Mouse (Mus musculus): ENCODE data around the gene Prss48. TPM values are rescaled to one million over a fixed set of nuclear protein-coding genes. Genes with fewer than 3 reads are reported as not detected.

The Prss48 gene
- polyA plus RNA-seq (2012; rRNA removed) = not detected in 2 replicates

DNA sequence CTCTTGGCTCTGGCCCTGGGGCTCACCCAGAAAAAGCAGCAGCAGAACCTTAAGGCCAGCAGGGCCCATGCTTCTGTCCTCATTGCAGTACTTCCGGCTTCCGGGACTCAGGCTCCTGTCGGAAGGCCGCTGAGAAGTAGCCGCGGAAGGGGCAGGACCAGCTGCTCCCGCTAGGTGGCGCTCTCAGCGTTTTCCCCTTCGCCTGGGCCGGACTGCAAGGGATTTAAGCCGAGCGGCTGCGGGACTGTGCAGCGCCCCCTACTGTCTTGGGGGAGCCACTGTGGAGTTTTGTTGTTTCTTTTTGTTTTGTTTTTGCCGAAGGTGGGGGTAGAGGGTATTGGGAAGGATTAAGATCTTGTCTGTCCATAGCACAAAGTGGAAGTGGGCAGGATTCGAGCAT lies at the start of gene Prss48:
TSS of gene Prss48 (minus strand) at position 69 of the 400 bp plus-strand sequence.
- DNase-seq (ENCODE audit: low spot score) = no peak

DNA sequence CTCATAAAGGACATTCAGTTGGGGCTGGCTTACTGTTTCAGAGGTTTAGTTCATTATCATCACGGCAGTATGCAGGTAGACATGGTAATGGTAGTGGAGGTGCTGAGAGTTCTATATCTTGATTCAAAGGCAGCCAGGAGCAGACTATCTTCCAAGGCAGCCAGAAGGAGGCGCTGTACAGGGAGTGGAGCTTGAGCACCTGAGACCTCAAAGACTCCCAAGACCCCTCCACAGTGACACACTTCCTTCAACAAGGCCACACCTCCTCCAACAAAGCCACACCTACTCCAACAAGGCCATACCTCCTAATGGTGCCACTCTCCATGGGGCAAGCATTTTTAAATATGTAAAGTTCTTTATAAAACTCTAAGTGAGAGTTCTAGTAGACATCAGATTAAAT lies 46.8 kb upstream of the Prss48 start:
- DNase-seq (ENCODE audit: low spot score) = no peak

DNA sequence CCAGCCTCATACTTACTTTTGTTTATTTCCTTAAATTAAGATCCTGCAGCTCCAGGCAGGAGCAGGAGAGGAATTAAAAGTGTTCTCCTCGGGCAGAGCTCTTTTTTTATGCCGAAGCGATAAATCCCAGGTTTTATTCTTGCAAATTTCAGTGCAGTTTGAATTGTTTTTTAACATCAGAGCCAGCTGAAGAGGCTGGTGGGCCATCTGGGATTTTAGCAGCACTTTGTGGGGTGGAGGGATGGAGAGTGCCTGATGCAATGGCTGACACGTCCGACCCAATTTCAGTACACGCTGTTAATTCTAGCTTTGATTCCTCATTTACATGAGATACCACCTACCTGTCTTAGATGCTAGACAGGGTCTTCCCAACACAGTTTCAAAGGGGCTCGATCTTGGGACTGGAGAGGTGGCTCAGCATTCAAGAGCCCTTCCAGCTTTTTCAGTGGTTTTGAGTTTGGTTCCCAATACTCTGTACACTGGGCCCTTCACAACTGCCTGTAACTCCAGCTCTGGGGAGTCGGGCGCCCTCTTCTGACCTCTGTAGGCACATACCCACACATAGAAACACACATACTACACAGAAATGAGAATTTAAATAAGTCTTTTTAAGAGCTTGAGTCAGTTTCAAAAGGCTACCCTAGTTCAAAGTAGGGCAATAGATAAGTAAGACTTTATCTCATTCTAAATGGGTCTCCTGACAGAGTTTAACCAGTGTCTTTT lies 45.6 kb upstream of the Prss48 start:
- DNase-seq (ENCODE audit: low spot score) = no peak

DNA sequence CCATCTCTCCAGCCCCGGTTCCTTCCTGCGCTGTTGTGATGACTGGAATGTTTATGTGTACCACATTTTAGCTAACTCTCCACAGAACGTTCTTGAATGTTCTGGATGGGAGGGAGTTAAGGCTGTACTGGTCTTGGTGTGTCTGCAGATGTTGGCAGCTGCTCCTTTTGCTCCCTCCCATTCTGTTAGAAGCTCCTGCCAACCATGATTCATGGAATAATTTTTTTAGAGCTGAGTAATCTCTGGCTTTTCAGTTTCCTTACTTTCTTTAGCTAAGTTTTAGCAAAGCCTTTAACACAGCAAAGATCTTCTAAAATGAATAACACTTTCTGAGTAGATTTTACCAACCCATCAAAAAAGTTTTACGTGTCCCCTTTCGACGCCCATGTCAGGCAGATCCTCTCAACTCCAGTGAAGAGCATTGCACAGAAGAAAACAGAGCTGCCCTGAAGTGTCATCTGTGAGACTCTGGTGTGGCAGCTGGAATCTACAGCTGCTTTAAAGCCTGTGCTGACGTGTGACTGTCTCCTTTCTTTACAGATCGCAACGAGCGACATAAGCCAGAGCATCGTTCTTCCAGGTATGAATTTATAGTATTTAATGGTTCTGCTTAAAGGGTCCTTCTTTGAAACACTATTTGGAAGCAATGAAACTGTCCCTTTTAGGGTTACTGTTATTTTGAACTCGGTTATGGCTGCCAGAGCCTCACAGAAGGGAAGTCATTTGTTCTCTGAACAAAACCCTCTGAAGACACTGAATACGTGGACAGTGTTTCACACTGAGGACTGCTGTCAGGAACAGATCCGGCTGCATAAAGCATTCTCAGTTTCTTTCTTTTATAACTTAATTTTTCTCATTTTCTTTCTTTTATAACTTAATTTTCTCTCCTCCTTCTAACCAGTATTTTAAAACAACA lies 38.3 kb upstream of the Prss48 start:
- no peak for DNase-seq (ENCODE audit: low spot score)

DNA sequence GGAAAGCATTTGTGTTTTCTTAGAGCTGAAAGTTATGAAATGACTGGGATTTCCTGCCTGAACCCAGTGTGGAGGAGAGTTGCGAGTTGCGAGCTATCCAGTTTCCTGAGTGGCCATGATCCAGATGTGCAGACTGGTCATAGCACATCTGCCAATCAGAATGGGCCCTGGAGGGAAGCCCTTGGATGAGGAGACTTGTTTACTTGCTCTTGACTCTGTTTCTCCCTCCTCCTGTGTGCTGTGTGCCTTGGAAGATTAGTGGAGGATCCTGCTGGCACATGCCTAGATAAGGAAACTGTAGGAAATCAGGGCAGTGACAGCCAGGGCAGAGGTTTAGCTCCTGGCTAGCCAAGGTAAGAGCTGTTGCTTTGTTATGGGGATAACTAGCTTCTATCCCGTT lies 36.4 kb upstream of the Prss48 start:
- DNase-seq (ENCODE audit: low spot score) = no peak

DNA sequence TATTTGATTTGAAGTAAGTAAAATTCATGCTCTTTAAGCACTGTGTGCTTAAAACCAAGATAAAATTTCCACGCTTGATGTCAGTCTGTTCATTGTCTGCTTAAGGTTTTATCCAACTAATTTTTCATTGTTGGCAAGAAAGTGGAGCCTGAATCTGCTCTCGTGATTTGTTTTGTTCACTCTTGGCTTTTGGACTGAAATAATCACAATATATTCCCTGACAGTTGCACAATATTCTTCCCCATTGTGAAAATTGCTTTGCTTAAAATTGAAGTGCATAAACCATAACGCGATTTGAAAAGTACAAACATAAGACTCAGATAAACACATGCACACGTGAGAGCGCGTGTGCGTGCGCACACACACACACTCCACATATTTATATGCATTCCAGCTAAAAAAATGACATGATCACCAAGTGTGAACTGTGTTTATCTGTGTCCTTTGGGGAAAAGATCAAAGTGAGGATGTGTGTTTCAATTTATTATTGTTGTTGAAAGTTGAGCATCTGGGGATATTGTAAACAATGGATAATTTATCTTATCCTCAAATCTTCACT lies 35.7 kb upstream of the Prss48 start:
- DNase-seq (ENCODE audit: low spot score) = no peak

DNA sequence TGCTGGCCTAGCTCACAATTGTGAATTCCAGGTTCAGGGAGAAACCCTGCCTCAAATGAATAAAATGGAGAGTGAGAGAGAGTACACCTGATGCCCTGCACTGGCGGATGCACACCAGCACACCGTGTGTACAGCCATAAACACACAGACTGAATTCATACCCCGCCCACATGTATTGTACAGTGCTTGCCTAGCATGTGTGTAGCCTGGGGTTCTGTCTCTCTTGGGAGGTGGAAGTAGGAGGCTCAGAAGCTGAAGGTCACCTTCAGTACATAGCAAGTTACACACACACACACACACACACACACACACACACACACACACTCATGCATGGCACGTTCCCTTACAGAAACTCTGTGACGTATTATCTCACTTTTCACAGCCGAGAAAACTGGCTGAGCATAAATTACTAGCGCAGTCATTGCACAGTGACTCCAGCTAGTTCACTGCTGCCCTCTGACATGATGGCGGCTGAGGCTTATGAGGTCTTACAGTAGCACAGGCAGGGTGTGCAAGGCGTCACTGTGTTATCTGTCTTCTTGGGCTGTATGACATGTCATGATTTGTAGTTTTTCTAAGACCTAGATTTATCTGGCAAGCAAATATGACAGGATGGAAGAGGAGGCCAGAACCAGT lies 31.3 kb upstream of the Prss48 start:
- no peak for DNase-seq (ENCODE audit: low spot score)

DNA sequence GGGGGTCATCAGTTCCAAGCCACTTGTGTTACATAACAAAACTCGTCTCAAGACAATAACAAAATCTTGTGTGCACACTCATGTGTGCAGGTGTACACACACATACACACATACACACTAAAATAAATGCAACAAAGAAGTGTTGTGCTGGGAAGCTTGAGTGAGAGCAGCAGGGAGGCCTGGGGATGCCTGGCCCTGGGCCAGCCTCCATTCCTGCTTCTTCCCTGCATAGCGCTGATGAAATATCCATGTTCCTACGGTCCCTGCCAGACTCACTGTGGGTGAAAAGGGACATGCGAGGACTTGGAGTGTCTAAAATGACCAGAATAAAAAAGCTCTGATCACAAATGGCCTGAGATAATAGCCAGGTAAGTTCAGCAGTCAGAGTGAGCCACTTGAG lies 28.3 kb upstream of the Prss48 start:
- DNase-seq (ENCODE audit: low spot score) = no peak

DNA sequence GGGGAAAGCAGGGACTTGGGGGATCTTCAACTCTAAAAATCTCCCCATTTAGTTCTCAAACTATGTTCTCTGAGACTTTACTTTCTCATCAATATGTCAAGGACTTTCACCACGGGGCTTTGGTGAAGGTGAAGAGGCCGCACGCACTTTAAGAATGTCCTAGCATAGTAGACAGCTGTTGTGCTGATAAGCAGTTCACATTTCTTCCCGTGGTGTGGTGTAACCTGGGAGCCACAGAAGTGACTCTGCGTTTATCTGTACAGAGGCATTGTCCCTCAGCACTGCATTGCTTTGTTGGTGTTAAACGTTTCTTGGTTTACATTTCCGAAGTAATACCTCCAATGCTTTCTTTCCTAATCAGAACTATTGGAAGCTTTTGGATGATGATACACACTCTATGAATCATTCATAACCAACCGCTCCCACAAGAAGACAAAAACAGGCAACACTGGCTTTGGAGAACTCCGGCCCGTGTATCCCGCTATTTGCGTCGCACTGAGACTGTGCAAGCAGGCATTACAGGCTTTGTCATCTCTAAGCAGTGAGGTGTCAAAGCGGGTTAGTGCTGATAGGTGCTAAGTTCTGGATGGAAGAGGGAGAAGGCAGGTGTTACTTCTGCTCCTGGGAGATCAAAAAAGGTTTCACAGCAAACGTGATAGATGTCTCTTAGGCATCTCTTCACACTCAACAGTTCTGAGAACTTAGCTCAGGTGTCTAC lies 26.5 kb upstream of the Prss48 start:
- DNase-seq (ENCODE audit: low spot score) = no peak

DNA sequence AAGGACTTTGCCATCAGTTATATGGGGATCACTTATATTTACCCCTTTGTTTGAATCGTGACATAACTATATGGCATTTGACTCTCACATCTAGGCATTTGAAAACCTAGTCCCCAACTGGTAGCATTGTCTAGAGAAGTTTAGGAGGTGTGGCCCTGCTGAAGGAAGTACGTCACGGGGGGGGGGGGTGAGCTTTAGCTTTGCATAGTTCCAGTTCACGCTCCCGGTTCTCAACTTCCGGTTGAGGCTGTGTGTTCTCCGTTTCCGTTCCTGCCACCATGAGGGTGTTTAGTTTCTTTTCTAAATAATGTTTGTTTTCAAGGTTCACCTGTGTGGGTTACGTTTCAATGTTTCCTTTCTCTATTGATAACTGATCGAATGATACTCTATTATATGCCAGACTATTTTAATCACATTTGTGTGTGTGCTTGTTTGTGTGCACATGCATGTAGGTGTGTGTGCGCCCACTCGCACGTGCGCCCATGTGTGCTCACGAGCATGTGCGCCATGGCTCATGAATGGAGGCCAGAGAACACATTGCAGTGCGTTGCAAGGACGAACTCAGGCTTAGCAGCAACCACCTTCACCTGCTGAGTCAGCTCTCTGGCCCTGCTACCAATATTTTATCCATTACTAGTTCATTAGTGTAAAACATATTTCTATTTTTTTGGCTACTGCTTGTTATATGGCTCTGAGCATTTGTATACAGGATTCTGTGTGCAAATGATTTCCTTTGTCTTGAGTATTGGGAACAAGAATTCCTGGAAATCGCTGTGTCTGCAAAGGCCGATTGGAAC lies 23.2 kb upstream of the Prss48 start:
- DNase-seq (ENCODE audit: low spot score) = no peak

DNA sequence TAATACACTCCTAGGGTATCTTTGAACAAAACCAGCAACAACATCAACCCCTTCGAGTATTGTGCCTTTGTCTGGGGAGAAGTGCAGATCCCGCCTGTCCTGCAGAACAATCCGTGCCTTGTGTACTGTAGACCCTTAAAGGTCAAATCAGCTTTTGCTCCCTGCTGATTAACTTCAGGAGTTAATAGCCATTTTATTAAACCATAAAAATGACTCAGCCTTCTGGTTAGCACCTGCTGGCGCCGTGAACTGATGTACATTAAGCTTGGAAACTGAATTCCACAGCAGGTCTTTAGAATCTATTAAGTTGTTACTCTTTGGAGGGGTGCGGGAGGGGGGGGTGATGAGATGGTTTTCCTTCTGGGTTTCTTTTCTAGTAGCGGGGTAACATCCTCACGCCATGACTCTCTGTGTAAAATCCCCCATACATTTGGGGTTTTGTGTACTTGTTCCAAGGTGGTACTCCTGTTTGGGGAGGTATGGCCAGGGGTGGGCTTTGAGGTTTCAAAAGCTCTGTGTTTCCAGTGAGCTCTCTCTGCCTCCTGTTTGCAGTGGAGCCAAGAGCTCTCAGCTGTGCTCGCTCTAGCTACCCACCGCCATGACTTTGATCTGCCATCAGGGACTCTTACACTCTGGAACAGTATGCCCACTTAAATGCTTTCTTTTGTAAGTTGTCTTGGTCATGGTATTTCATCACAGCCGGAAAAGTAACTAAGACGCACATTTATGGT lies 21.9 kb upstream of the Prss48 start:
- DNase-seq (ENCODE audit: low spot score) = no peak

DNA sequence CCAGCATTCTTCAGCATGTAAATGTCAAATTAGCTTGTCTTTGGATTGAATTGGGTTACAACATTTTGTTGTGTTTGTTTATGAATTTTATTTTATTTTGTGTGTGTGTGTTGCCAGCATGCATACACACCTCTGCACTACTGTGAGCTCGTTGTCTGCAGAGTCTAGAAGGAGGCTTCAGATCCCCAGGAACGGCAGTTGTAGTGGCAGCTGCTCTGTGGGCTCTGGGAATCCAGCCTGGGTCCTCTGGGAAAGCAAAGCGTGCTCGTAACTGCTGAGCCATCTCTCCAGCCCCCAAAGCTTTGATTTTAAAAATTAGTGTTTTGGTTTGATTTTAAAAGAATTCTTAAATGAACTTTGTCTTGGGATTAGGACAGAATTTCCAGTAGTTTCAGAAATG lies 19.4 kb upstream of the Prss48 start:
- DNase-seq (ENCODE audit: low spot score) = no peak

DNA sequence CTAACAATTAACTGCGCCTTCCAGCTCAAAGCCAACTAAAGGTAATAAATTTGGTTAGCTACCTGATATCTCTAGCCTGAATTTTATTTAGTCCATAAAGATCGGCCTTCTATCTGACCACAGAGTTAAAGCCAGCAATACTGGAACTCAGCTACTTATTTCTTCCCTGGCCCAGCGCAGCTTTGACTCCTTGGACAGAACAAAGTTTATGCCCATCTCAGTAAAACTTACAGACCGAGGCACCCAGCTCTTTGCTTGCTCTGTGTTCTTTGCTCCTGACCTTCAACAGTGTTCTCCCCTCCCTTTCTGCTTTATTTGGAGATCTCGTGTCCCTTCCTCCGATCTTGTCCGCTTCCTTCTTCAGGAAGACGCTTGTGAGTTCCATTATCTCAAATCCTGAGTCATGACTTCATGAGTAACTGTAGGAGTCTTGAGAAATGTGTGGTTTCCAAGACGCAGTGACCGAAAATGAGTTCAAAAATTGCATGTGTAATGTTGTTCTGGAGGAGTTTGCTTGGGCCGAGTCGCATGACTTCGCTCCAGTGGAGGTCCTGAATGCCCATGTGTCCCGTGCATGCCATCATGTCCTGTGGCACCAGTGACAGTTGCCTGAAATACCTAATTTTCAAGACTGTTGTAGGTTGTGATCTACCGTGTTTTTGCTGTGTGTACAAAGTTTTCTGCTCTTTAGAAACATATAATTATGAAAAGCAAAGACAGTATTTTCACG lies 18.8 kb upstream of the Prss48 start:
- no peak for DNase-seq (ENCODE audit: low spot score)

DNA sequence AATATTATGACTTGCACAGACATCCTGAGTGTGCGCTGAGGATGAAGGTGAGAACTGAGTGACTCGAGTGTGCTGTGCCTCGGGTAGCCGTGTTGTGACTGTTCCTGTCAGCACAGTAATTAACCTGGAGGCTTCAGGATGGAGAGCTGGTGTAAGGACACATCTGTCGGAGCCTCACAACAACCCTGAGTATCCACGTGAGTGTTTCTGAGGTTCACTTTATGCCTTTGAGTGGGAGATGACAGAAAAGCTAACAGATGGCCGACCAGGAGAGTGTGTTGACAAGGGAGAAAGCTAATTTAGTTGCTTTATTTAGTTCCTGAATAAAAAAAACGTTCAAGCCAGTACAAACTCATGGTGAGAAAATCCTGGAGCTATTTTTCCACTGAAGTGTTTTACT lies 15.2 kb upstream of the Prss48 start:
- DNase-seq (ENCODE audit: low spot score) = no peak

DNA sequence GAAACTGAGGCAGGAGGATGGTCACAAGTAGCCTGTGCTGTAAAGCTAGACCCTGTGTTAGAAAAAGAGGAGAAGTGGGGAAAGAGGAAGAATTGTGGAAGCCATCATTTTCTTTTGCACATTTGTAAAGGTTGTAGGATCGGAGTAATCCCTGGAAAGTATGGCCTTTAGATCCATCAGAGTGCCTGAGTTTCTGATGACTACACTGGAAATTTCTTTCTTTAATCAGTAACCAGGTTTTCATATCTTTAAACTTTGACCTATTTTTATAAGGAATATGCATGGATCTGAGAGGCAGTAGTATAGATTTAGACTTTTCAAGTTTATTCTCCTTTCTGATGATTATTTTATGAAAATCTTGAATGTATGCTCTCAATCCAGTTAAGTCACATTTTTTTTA lies 14.7 kb upstream of the Prss48 start:
- no peak for DNase-seq (ENCODE audit: low spot score)

DNA sequence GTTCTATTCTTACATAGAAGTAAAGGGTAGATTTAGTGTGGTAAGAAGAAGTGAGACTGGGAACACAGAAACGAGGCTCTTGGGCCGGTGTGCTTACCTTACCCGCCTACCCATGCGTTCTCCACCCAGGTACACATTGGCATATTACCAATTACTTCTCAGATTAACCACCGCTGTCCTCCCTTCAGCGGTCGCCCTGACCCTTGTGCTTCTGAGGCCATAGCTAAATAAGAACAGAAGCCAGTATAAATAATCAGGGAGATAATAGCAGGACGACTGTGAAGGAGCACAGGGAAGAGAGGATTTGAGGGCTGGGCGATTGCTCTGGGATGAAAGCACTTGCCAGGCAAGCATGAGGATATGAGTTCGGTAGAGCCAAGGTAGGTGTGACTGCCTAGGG lies 11.5 kb upstream of the Prss48 start:
- DNase-seq (ENCODE audit: low spot score) = no peak

DNA sequence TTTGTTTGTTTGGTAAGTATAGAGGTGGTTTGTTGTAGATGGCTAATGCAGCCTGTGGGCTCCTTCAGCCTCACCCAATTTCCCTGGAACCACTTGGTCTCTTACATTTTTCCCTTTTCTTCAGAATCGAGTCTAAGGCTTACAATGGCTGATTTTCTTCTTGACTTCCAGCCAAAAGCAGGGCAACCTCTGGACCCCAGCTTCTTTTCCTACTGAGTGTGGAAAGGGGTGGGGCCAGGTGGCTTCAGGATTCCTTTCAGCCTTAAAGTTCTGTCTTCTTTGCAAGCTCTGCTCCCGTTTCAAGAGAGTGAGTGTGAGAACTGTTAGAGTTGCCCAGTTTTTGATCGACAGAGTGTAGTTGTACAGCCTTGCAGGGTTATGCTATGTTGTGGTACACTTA lies 9.5 kb upstream of the Prss48 start:
- DNase-seq (ENCODE audit: low spot score) = no peak

DNA sequence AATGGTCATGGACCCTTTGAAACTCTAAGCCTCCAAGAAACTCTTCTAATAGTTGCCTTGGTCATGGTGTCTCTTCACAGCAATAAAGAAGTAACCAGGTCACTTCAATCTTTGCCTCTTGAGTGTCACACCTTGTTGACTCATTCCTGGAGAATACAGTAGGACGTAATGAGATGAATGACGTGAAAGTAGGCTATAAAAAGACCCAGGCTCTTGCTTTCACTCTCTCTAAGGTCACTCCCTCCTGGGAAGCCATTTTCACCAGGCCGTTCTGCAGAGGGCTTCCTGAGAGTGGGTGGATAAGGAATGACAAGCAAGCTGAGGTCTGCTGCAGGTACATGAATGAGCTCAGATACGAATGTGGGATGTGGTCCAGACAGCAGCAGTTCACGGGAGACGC lies 9.1 kb upstream of the Prss48 start:
- DNase-seq (ENCODE audit: low spot score) = no peak

DNA sequence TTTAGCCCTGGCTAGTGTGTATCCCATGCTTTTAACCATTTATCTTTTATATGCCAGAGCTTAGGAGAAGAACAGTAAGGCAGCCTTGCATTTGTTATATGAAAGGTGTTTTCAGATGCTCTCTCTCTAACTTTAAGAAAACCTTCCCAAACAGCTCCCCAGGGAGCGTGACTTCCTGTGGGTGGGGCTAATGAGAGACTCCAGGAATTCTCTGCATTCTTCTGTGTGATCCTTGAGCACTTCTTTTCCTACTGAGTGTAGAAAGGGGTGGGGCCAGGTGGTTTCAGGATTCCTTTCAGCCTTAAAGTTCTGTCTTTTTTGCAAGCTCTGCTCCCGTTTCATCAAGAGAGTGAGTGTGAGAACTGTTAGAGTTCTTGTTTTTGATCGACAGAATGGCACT lies 8.3 kb upstream of the Prss48 start:
- DNase-seq (ENCODE audit: low spot score) = no peak

DNA sequence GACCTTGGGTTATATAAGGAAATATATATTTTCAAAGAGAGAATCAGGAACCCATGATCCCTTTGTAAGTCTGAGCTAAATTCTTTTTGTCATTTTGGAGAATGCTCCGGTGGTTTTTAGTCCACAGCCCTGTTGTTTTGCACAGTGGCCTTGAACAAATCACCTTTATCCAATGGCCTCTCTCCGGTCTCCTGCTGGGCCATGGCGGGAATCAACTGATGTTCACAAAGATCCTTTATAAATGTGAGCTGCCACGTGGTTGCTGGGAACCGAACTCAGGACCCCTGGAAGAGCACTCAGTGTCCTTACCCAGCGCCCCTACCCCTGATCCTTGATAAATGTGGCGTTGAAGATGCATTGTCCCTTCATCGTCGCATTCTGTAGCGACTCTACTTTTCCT lies 2.5 kb upstream of the Prss48 start:
- DNase-seq (ENCODE audit: low spot score) = no peak
